Mouse (Mus musculus) neural tube, embryonic 12.5 days (tissue): ENCODE data around the gene Kpna2. TPM values are rescaled to one million over a fixed set of nuclear protein-coding genes. Genes with fewer than 3 reads are reported as not detected.

Experiments
- ATAC-seq: fragments of 200-750 bp; cut with Nextera tagmentation; 2 replicates; pipeline ENCODE4 v1.8.0; 2017; ENCODE audit warnings: low read depth, mild to moderate bottlenecking, moderate TSS enrichment, moderate library complexity; ENCODE audit not compliant: low FRiP score
- H3K27ac ChIP-seq: fragments of 300-500 bp; sonication (generic); 2 replicates; pipeline ENCODE4 v1.5.1; 2016
- H3K27me3 ChIP-seq: fragments of 300-500 bp; sonication (generic); replicated peaks from 2 replicates; pipeline ENCODE4 v1.6.1; 2016; ENCODE audit warnings: mild to moderate bottlenecking
- H3K36me3 ChIP-seq: fragments of 300-500 bp; sonication (generic); 2 replicates; pipeline ENCODE4 v1.6.1; 2016; ENCODE audit warnings: mild to moderate bottlenecking
- H3K4me1 ChIP-seq: fragments of 300-500 bp; sonication (generic); 2 replicates; pipeline ENCODE4 v1.6.1; 2016
- H3K4me2 ChIP-seq: fragments of 300-500 bp; sonication (generic); replicated peaks from 2 replicates; pipeline ENCODE4 v1.6.1; 2016; ENCODE audit warnings: mild to moderate bottlenecking
- H3K4me3 ChIP-seq: fragments of 300-500 bp; sonication (generic); 2 replicates; pipeline ENCODE4 v1.5.1; 2016
- H3K9ac ChIP-seq: fragments of 300-500 bp; sonication (generic); 2 replicates; pipeline ENCODE4 v1.6.1; 2016; ENCODE audit warnings: mild to moderate bottlenecking
- H3K9me3 ChIP-seq: fragments of 300-500 bp; sonication (generic); 2 replicates; pipeline ENCODE4 v1.6.1; 2016; ENCODE audit warnings: mild to moderate bottlenecking
- WGBS: fragments of 180-500 bp; shearing (Covaris S2); methylation state at CpG from one replicate; pipeline ENCODE4 v1.1.7; 2016; 5-methylcytosine and 5-hydroxymethylcytosine counted together
- polyA plus RNA-seq: library from polyadenylated mRNA; unstranded; fragments of >200 nt; fragmentation: Nextera tagmentation; extraction: Ambion mirVana; gene quantifications from 2 replicates; pipeline ENCODE4 v1.2.1, GENCODE M21; 2016

Kpna2 gene
- 382 and 392 TPM in 2 replicates for polyA plus RNA-seq

GRCm38 (mm10) chr11:106999151-106999948 is at the start of gene Kpna2:
TSS of gene Kpna2 (minus strand) at chr11:106999541.
- peak within 1 kb of the TSS; percentile 99 for H3K4me3 ChIP-seq
- peak within 1 kb of the TSS; percentile 90 for H3K9ac ChIP-seq
- H3K4me1 ChIP-seq: peaks cover 5% of the 10 kb centered on the region; the same call in 1 of the 2 replicates
- peaks cover 29% of the 10 kb centered on the region for H3K36me3 ChIP-seq
- peak within 1 kb of the TSS; percentile 69 for H3K4me2 ChIP-seq
- under 1% methylated on average over 62 of the region's 62 CpGs for WGBS
- H3K27ac ChIP-seq: peak within 1 kb of the TSS; percentile 64
- H3K27me3 ChIP-seq: no peaks in the 10 kb centered on the region
- no peaks in the 10 kb centered on the region for H3K9me3 ChIP-seq
- ATAC-seq: peak; percentile 95

GRCm38 (mm10) chr11:107046766-107047620 is 47.7 kb upstream of the Kpna2 start:
- no peak overlapping the region for H3K4me3 ChIP-seq
- no peak overlapping the region for H3K9ac ChIP-seq
- H3K4me1 ChIP-seq: no peaks in the 10 kb centered on the region
- no peak overlapping the region for H3K4me2 ChIP-seq
- H3K9me3 ChIP-seq: no peaks in the 10 kb centered on the region
- H3K36me3 ChIP-seq: peaks cover 45% of the 10 kb centered on the region
- WGBS: 91% methylated on average over 15 of the region's 15 CpGs
- no peak for ATAC-seq
- no peaks in the 10 kb centered on the region for H3K27me3 ChIP-seq
- no peak overlapping the region for H3K27ac ChIP-seq

GRCm38 (mm10) chr11:107045546-107045945 is 46.2 kb upstream of the Kpna2 start:
- no peak overlapping the region for H3K27ac ChIP-seq
- 96% methylated on average over 4 of the region's 4 CpGs for WGBS

GRCm38 (mm10) chr11:107044321-107044720 is 45.0 kb upstream of the Kpna2 start:
- H3K4me2 ChIP-seq: no peak overlapping the region
- no peak overlapping the region for H3K9ac ChIP-seq
- no peaks in the 10 kb centered on the region for H3K4me1 ChIP-seq
- no peaks in the 10 kb centered on the region for H3K9me3 ChIP-seq
- no peak for ATAC-seq
- H3K4me3 ChIP-seq: no peak overlapping the region
- peaks cover 61% of the 10 kb centered on the region for H3K36me3 ChIP-seq
- no peaks in the 10 kb centered on the region for H3K27me3 ChIP-seq
- 65% methylated on average over 5 of the region's 5 CpGs for WGBS
- no peak overlapping the region for H3K27ac ChIP-seq

More at GRCm38 (mm10) chr11:107045546-107045945, 46.2 kb upstream of the Kpna2 start:
- Histone ChIP-seq H3K27me3 (no peaks in the 10 kb centered on the region), H3K4me2 (no peak overlapping the region), H3K9me3 (no peaks in the 10 kb centered on the region), H3K4me3 (no peak overlapping the region), H3K36me3 (peaks cover 50% of the 10 kb centered on the region), H3K9ac (no peak overlapping the region), H3K4me1 (no peaks in the 10 kb centered on the region)
- ATAC-seq: no peak

- no peaks in the 10 kb centered on the region for H3K4me1 ChIP-seq
- ATAC-seq: no peak
- H3K9me3 ChIP-seq: no peaks in the 10 kb centered on the region
- H3K27me3 ChIP-seq: no peaks in the 10 kb centered on the region
- H3K4me3 ChIP-seq: no peak overlapping the region
- H3K4me2 ChIP-seq: no peak overlapping the region
- H3K27ac ChIP-seq: no peak overlapping the region
- peaks cover 70% of the 10 kb centered on the region for H3K36me3 ChIP-seq
- WGBS: 95% methylated on average over 11 of the region's 11 CpGs
- H3K9ac ChIP-seq: no peak overlapping the region
Measured at GRCm38 (mm10) chr11:107043361-107043760, 44.0 kb upstream of the Kpna2 start.

GRCm38 (mm10) chr11:107041396-107041795 is 42.1 kb upstream of the Kpna2 start:
- WGBS: 94% methylated on average over 3 of the region's 3 CpGs
- H3K4me1 ChIP-seq: no peaks in the 10 kb centered on the region
- H3K27ac ChIP-seq: no peak overlapping the region
- H3K27me3 ChIP-seq: no peaks in the 10 kb centered on the region
- H3K36me3 ChIP-seq: peaks cover 67% of the 10 kb centered on the region
- ATAC-seq: no peak
- no peaks in the 10 kb centered on the region for H3K9me3 ChIP-seq
- no peak overlapping the region for H3K4me3 ChIP-seq
- H3K4me2 ChIP-seq: no peak overlapping the region
- H3K9ac ChIP-seq: no peak overlapping the region

- ATAC-seq: no peak
- WGBS: 93% methylated on average over 5 of the region's 5 CpGs
- no peak overlapping the region for H3K27ac ChIP-seq
Measured at GRCm38 (mm10) chr11:107039417-107039816, 40.1 kb upstream of the Kpna2 start.

GRCm38 (mm10) chr11:107034085-107034810 is 34.9 kb upstream of the Kpna2 start:
- Histone ChIP-seq H3K27me3 (no peaks in the 10 kb centered on the region), H3K4me1 (no peaks in the 10 kb centered on the region), H3K4me3 (no peak overlapping the region), H3K9me3 (no peaks in the 10 kb centered on the region), H3K9ac (no peak overlapping the region), H3K36me3 (peaks cover 19% of the 10 kb centered on the region), H3K4me2 (no peak overlapping the region), H3K27ac (no peak overlapping the region)
- 90% methylated on average over 10 of the region's 10 CpGs for WGBS
- ATAC-seq: no peak

More at GRCm38 (mm10) chr11:107039417-107039816, 40.1 kb upstream of the Kpna2 start:
- H3K36me3 ChIP-seq: peaks cover 59% of the 10 kb centered on the region
- no peaks in the 10 kb centered on the region for H3K4me1 ChIP-seq
- no peak overlapping the region for H3K9ac ChIP-seq
- no peaks in the 10 kb centered on the region for H3K27me3 ChIP-seq
- H3K4me3 ChIP-seq: no peak overlapping the region
- no peak overlapping the region for H3K4me2 ChIP-seq
- no peaks in the 10 kb centered on the region for H3K9me3 ChIP-seq

- H3K36me3 ChIP-seq: no peaks in the 10 kb centered on the region
- H3K4me1 ChIP-seq: peaks cover 7% of the 10 kb centered on the region
- WGBS: 54% methylated on average over 7 of the region's 7 CpGs
- ATAC-seq: no peak
- H3K27me3 ChIP-seq: no peaks in the 10 kb centered on the region
- no peaks in the 10 kb centered on the region for H3K9me3 ChIP-seq
- H3K4me3 ChIP-seq: no peak overlapping the region
- no peak overlapping the region for H3K9ac ChIP-seq
- no peak overlapping the region for H3K4me2 ChIP-seq
- H3K27ac ChIP-seq: no peak overlapping the region
Measured at GRCm38 (mm10) chr11:107031635-107032034, 32.3 kb upstream of the Kpna2 start.

GRCm38 (mm10) chr11:107029536-107029935 is 30.2 kb upstream of the Kpna2 start:
- Histone ChIP-seq H3K4me1 (peaks cover 27% of the 10 kb centered on the region), H3K36me3 (no peaks in the 10 kb centered on the region), H3K4me3 (no peak overlapping the region), H3K9me3 (no peaks in the 10 kb centered on the region), H3K27ac (no peak overlapping the region), H3K4me2 (no peak overlapping the region), H3K27me3 (no peaks in the 10 kb centered on the region), H3K9ac (no peak overlapping the region)
- WGBS: 59% methylated on average over 19 of the region's 19 CpGs
- ATAC-seq: no peak

GRCm38 (mm10) chr11:107028754-107029153 is 29.4 kb upstream of the Kpna2 start:
- 78% methylated on average over 6 of the region's 6 CpGs for WGBS
- H3K9ac ChIP-seq: peak overlapping the region; percentile 65; the same call in 1 of the 2 replicates
- peaks cover 32% of the 10 kb centered on the region for H3K4me1 ChIP-seq
- H3K36me3 ChIP-seq: no peaks in the 10 kb centered on the region
- H3K27ac ChIP-seq: peak overlapping the region; percentile 42; the same call in 1 of the 2 replicates
- no peaks in the 10 kb centered on the region for H3K27me3 ChIP-seq
- no peak for ATAC-seq
- peak overlapping the region; percentile 56; the same call in 1 of the 2 replicates for H3K4me3 ChIP-seq
- H3K9me3 ChIP-seq: no peaks in the 10 kb centered on the region
- H3K4me2 ChIP-seq: peak overlapping the region; percentile 72
